Mouse (Mus musculus) c-Kit-positive CD71-negative TER-119-negative erythroid progenitor cells, embryonic 14.5 days (primary cell): ENCODE measurements around the gene Ttc34.
A peak's percentile ranks its signal among the peaks of the same experiment; 100 is the strongest.

Experiments used
- DNase-seq: peaks from one replicate; pipeline ENCODE4 v3.0.0-alpha.2; 2013; ENCODE audit warnings: low read depth

Gene Ttc34

DNA sequence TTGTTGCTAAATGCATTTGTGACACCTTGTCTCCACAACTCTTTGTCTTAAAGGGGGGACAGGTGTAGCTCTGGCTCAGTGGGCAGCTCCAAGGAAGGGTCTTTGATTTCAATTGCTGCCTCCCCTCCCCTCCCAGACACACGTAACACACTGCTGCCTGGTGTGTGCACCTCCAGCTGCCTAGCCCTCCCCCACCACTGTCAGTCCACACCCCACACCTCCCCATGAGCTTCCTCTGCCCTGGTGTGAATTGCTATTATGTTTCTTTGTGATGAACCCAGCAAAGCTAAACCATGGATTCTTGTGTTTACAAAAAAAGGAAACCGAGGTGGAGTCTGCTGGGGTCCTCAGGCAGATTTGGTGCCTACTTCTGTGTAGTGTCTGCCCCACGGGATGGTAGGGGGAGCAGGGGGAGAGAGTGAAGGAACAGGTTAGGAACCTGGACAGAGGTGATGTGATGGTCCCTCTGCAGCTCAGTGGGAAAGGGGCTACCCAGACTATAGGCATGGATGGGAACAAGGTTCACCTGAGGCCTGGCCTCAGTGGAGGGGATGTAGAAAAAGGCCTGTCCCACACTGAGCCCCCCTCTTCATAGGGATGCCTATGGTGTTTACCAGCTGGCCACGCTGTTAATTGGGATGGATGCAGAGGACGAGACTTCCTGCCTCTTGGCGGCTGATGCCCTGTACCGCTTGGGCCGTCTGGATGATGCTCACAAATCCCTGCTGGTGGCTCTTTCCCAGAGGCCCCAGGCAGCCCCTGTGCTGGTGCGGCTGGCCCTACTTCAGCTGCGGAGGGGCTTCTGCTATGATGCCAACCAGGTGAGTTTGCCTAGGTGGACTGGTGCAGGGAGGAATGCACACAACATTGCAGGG is 20.3 kb downstream of the Ttc34 start:
- no peak for DNase-seq

DNA sequence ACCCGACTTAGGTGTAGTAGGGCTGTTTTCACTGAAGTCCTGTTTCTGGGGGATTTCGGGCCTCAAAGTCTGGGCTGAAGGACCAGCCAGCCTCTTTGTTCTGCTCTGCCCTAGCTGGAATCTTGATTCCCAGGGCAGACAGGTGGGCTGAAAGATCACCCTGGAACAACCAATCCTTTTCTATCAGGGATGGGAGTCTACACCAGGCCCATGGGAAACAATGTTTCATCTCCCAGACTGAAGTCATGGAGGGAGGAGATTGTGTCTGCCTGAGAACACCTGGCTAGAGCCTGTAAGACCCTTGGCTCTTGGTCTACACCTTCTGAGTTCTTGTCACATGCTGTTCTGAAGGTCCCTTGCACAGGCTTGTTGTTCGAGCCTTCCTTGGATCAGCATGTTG is 21.3 kb downstream of the Ttc34 start:
- DNase-seq: no peak

DNA sequence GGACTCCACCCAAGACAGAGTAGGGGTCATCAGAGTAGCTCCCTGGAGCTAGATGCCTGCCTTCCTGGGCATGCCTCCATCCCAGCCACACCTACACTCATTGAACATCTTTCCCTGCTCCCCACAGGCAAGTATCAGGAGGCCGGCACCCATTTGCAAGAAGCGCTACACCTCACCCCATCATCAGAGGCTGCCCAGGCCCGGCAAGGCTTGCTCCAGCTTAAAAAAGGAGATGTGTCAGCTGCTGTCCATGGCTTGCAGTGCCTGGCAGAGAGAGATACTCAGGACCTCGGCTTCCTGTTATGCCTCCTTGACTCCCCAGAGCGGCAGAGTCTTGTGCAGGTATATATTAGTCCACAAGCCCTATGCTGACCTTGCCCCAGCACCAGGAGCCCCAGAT is 24.7 kb downstream of the Ttc34 start:
- no peak for DNase-seq

GRCm38 (mm10) chr4:154863436-154863935 is 26.2 kb downstream of the Ttc34 start:
- no peak for DNase-seq

GRCm38 (mm10) chr4:154864271-154864771 is 27.1 kb downstream of the Ttc34 start:
- DNase-seq: peak; percentile 76

DNA sequence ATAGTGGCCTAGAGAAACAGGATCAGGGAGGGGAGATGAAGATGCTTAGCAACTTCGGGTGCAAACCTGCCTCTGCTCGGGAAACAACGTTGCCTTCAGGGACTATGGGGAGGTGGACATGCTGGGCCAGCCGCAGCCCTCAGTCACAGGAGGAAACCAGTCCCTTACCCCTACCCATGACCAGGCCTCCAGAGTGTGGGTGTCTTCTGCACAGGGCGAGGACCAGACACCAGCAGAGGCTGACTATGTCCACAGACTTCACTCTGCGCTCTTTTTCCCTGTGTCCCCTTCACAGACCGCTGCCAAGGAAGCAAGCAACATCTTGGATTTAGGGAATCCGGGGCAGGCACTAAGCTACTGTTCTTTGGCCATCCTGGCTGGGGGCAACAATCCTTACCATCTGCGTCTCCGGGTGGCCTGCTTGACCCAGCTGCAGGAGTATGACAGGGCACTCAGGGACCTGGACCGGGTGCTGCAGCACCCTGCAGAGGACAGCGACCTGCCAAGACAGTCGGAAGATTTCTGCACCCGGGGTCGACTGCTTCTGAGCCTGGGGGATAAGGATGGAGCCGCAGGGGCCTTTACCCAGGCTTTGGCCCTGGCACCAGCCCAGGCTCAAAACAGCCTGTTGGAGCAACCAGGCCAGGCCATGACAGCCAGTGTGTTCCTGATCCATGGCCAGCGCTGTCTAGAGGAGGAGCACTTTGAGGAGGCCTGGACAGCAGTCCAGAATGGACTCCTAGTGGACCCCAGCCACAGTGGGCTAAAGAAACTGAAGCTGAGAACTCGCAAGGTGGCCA is 27.9 kb downstream of the Ttc34 start:
- DNase-seq: no peak

GRCm38 (mm10) chr4:154866391-154866790 is 29.1 kb downstream of the Ttc34 start:
- DNase-seq: no peak

DNA sequence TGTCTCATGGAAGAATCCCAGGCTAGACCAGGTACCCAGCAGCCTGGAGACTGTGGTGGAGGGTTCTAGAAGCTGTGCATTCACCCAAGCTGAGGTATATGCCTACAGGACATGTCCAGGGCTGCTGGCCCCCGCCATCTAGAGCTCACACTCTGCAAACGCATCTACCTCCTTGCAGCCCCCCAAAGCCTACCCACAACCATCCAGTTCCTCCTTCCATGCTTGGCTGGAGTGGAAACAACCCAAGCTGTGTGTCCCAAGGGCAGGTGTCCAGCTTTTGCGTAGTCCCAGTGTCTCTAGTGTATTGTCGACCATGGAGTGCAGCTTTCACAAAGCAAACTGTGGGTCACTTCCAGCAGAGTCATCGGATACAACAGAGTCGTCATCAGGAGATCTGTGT is 30.0 kb downstream of the Ttc34 start:
- no peak for DNase-seq

- DNase-seq: no peak
Observed at GRCm38 (mm10) chr4:154869440-154869839, 32.2 kb downstream of the Ttc34 start, which contains the start of gene Mmel1. TSS of gene Mmel1 (plus strand) at chr4:154869585.

GRCm38 (mm10) chr4:154870721-154871120 is 33.5 kb downstream of the Ttc34 start:
- no peak for DNase-seq

GRCm38 (mm10) chr4:154871757-154872251 is 34.5 kb downstream of the Ttc34 start:
- no peak for DNase-seq

DNA sequence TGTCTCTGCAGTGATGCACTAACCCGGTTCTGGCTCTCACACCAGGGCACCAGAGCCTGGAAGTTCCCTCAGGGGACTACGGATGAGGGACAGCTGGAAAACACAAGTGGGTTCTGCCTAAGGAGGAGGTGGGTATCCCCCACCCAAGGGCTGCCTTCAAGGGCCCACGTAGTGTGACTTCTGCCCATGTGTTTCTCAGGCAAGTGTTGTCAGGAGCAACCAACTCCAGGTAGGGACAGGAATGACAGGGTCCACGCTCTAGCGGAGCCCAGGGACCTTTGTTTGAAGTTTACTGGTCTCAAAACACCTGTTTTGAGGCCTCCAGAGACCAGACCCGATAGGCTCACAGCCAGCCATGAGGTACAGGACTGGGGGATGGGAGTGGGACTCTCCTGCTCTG is 35.9 kb downstream of the Ttc34 start:
- no peak for DNase-seq

DNA sequence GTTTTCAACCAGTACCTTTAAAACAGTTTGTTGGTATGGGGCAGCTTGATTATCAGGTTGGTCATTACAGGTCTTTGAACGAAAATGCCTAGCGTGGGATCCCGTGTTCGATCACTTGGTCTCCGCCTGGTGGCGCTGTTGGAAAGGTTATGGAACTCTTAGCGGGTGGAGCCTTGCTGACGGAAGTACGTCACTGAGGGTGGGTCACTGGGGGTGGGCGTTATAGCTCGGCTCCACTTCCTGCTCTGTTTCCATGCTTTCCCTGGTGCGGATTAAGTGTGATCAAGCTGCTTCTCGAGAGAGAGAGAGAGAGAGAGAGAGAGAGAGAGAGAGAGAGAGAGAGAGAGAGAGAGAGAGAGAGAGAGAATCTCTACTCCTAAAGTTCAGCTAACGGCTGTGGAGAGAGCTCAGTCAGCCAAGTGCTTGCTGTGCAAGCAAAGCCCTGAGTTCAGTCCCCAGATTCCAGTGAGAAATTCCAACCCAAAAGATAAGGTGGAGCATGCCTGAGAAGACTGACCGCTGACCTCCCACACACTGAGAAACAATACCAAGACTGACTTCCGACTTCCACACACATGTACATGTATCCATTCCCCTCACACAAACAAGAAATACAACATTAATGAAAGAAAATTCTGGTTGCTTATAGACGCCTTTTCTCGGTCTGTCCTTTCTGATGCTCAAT is 40.7 kb downstream of the Ttc34 start:
- DNase-seq: peak; percentile 91

DNA sequence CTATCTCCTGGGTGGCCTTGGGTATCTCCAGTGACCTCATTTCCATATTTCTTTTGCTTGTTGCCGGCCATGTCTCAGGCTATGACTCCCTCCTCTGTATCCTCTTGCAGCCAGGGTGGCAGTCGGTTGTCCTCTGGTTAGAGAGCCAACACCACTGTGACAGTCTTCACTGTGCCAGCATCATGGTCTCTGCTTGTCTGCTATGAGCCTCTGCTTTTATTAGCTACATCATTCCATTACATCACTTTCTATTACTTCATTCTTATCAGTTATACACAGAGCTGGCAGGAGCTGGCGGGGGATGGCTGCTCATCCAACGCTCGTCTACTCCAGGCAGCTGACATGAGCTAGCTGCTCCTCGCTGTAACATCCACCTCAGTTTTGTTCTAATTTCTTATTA is 43.5 kb downstream of the Ttc34 start:
- peak; percentile 30 for DNase-seq

GRCm38 (mm10) chr4:154882014-154882659 is 44.9 kb downstream of the Ttc34 start:
- DNase-seq: no peak

GRCm38 (mm10) chr4:154885416-154885815 is 48.2 kb downstream of the Ttc34 start:
- no peak for DNase-seq

- DNase-seq: no peak
Observed at GRCm38 (mm10) chr4:154886876-154887592, 49.8 kb downstream of the Ttc34 start.

DNA sequence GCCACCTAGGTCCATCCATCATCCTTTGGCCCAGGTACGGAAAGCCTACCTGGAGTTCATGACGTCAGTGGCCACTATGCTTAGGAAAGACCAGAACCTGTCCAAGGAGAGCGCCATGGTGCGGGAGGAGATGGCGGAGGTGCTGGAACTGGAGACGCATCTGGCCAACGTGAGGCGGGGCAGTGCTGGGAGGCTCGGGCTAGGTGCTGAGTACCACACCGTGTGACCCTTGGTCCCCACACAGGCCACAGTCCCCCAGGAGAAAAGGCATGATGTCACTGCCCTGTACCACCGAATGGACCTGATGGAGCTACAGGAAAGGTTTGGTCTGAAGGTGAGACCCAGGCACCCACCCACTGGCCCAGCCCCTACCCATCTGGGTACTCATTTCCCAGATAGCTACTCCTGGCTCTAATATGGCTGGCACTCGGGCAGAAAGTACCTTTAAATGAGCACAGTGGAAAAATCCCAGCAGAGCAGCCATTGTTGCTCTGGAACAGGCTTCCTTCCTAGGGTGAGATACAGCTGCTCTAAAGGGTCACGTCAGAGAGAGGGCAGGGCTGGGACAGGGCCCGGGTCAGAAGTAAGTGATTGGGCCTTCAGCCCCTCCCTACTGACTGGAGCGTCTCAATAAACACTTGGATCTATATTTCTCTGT is 50.5 kb downstream of the Ttc34 start:
- DNase-seq: no peak

DNA sequence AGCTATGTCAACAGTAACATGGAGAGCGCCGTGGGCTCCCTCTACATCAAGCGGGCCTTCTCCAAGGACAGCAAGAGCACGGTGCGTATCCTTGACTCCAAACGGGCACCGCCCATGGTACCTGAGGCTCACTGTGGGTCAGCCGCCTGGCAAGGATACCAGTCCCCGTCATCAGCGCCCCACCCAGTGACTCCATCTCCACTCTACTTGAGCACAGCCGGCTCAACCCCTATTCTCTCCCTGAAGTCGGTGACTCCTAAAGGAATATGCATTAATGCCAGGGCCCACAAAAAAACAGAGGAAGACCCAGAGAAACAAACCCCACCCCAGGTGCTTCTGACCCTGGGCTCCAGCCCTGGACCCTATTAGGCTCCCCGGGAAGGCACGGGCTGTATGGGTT is 53.6 kb downstream of the Ttc34 start:
- DNase-seq: no peak

DNA sequence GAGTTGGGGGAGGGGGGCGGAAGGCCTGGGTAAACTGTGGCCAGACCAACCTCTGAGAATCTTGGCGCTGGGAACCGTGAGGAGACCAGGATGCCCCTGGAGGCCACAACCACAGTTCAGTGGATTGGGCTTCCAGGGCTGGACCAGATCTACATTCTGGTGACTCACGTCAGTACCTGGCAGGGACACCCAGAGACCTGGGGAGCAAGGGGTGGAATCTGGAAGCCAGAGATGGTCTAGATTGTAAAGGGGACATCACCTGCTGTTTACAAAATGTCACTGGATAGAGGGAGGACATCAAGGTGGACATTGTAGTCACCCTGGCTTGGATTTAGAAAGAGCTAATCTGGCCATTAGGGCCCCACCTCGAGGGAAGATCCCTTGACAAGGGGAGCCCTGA is 58.3 kb downstream of the Ttc34 start:
- DNase-seq: no peak
